Mouse (Mus musculus): Measurements from ENCODE around the gene Igfn1.

DNA sequence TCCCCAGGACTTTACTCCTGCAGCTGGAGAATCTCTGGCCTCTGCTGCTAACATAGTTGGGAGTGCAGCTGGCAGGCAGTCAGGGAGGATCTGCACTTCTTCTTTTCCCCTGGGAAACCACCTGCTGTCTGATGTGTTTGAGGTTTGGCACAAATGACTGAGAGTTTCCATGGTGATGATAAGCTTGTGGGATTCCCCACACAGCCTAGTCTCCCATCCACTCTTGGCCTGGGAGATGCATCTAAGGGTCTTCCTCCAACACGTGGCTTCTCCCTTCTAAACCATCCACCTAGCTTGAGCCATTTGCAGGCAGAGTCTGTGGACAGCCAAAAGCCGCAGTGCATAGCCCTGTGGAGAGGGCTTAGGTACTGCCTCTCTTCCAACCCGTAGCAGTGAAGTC is 76.3 kb downstream of the Igfn1 start:
- TF ChIP-seq CTCF (conservative IDR thresholded peaks at IDR 0.05; ENCODE audit: low read length) (no peak), POU5F1 (IDR thresholded peaks at IDR 0.05; ENCODE audit: borderline replicate concordance, low read length) (no peak)
